Mouse (Mus musculus): ENCODE results near the gene Scn7a.

Scn7a gene

DNA sequence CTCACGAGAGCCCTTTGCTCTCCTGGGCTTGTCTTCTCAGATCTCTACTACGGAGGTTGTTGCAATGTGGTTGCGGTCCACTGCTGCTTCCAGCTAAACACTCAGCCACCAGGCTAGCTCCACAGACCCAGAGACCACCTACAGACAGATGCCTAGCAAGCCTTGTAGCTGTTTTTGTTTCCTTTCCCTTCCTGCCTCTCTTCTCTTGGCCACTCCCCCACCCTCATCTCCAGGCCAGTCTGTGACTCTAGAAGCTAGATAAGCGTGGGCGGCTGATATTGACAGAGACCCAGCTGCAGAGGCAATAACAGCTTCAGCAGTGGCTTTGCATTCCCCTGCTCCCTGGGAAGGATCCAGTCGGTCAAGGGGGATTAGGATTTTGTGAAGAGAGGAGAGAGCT lies at the start of gene Scn7a:
Gene Scn7a (minus strand): TSS at position 150 of the 400 bp plus-strand sequence.
- peak; percentile 34 for DNase-seq

DNA sequence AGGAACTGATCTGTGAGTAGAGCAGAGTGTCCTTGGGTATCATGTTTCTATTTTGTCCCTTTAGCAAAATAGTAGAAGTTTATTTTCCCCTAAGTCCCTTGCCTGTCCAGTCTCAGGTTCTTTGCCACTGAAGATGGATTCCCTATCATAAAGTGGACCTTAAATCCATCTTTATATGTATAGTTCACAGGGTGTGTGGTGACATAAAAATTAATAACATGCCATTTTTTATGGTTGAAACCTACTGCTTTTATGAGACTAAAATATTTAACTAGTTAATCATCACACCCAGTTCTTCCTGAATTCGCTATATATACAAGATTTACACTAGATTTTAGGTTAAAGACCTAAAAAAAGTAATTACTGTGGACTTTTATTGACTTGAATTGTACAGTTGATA lies 43.0 kb upstream of the Scn7a start:
- no peak for DNase-seq

DNA sequence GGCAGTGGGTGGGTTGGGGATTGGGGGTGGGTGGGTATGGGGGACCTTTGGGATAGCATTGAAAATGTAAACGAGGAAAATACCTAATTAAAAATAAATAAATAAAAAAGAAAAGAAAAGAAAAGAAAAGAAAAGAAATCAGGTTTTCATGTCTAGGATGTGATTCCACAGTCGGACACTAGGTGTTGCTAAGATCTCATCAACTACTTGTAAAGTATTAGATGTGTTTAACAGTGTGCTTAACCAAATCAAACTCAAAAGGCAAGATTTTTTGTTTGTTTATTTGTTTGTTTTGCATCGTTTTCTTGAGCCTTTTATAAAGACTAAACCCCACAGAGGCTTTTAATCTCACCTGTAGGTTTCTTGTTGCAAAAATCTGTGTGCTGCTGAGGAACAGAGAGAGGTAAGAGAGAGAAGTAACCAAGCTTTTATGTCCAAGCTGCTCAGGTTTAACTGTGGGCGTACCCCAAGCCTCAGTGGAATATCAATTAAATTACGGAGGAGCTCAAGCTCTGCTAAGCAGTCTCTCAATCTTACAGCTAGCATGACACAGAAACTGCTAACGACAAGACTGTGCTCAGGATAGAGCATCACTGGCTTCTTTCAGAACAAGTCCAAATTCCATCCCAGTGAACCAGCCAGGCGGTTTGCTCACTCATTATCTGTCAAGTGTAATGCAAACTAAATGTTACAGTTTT lies 35.3 kb upstream of the Scn7a start:
- DNase-seq = peak; percentile 17

DNA sequence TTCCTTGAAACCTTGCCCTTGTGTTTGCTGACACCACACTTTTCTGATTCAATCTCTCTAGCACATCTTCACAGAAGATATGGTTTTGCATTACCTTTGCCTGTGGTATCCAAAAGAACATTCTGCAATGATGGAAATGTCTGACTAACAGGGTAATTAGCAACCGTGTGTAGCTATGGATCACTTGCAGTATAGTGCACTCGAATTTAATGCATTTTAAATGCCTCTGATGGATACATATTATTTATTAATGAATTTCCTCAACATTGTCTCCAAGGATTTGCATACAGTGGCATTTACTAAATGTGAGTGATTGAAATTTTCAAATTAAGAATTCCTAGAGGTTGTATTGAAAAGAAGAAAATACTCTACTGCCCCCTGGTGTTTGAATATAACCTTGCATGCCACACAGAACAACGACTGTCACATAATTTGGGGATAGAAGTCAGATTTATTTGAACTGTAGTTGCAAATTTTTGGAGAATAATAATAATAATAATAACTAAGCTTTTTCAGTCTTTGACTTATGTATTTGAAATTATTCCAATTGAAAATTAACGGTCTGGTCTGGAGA lies 15.0 kb upstream of the Scn7a start:
- DNase-seq = peak; percentile 14

DNA sequence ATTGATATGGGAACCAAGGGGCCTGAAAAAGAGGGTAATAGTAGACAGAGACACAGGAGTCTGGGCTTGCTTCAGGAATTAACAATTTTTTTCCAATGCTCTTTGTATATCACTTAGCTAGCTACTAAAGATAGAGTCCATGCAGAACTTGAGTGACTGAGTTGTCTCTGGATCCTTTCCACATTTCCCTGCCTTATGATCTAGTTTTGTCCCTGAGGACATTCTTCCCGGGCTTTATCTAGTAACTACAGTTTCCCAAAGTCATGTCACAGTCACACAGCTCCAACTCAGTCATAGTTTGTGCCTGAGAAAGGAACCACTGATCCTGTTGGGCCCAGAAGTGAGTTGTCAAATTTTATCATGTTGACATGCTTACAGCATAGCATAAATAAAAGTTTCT lies 12.8 kb upstream of the Scn7a start:
- DNase-seq = no peak

DNA sequence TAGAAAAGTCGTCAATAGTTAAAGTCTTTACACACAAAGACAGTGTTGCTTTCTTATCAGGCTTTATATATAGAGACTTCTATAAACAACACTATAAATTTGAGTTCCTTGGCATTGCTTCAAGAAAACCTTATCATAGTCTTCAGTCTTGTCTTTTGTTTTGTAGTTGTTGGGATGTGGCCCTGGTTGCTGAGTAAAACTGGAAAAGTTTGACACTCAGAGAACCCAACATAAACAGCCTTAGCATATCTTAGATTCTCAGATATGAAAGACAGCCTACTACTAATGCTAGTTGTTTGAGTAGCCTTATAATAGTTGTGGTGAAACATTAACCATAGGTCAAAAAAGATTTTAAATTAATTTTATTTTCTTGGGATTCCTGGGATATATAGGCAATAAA lies 6.9 kb upstream of the Scn7a start:
- no peak for DNase-seq

DNA sequence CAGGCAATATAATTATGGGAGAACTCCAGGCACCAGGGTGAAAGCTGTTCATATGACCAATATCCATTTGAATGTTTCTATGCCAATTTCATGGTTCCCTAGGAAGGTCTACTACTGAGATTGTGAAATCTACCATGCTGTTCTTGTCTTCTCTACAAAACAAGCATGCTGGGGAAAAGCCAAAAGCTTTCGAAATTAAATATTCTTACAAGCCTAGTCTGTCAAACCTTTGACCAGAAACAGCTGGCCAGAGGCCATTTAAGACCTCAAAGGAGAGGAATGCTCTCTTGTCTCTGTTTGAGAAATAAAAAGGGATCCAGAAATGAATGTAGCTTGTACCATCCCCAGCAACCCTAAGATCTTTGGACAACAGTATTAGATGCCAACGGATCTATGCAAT lies 3.8 kb downstream of the Scn7a start:
- DNase-seq = peak; percentile 49

DNA sequence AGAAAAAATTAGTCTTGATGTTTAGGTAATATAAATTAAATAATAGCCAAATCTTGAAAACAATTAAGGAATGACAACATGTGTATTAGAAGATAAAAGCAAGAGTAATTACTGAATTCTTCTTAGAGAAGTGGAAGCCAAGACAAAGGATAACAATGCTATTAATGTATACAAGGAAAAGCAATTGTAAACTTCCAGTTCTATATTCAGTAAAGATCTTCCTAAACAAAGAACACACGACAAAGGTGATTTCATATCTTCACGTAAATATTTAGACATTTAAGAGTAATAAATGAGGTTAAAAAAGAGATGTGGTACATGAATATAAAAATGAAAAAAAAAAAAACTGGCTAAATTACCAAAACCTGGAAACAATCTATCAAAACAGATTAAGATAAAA lies 16.7 kb downstream of the Scn7a start:
- DNase-seq = no peak

DNA sequence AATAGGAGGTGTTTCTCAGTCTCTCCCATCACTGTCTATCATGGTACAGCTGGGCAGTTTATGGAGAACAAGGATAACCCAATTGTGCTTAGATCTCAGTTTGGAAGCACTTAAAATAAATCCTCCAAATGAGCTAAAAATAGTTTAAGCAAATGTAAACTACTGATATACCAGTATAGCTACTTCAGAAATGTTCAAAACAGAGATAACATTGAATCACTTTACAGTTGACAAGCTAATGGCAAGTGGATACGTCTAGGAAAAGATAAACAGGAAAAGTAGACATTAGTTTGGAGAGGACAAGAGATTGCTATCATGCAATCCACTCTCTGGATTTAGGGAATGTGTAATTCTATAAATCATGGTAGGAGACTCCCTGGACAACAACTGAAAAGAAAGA lies 19.5 kb downstream of the Scn7a start:
- no peak for DNase-seq

DNA sequence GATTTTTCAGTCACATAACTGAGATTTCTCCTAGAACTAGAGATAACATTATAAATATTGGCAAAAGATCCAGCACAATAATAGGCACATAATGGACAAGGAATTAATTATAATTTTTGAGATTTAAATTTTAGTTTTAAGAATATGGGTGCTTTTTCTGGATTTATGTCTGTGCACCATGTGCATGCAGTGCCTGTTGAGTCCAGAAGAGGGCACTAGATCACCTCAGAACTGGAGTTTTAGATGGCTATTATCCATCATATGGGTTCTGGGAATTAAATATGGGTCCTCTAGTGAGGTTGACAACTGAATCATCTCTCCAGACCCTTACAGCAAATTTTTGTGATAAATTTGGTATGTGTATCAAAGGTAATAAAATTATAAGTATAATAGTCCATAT lies 21.8 kb downstream of the Scn7a start:
- peak; percentile 9 for DNase-seq

DNA sequence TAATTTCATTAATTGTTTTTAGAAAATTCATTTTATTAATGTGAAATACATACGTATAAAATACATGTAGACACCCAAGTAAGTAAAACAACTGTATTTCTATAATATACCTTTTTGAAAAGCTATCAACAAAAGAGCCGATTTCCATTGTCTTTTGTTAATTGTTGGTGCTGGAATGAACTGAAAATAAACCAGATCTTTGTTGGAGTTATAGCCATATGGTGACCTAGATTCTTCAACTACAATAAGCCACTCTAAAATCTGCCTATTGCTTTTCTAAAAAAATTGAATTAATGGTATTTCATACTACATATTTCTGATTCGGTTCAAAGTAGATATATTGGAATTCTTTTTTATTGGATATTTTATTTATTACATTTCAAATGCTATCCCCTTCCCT lies 56.7 kb downstream of the Scn7a start:
- no peak for DNase-seq

DNA sequence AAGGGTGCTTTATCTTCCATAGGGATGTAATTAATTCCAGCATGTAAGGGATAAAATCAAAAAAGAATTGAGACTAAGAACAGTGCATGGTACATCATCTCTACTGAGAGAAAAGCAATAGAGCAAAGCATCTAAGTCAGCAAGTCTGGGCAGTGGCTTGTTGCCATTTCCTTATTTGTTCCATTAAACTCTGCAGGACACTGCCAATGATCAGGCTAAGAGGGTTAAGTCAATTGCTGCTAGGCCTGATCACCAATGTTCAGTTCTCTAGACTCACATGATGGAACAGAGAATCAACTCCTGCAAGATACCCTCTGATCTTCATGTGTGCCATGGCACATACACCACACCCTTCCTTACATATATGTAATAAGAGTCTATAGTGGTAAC lies 57.1 kb downstream of the Scn7a start:
- DNase-seq = no peak

DNA sequence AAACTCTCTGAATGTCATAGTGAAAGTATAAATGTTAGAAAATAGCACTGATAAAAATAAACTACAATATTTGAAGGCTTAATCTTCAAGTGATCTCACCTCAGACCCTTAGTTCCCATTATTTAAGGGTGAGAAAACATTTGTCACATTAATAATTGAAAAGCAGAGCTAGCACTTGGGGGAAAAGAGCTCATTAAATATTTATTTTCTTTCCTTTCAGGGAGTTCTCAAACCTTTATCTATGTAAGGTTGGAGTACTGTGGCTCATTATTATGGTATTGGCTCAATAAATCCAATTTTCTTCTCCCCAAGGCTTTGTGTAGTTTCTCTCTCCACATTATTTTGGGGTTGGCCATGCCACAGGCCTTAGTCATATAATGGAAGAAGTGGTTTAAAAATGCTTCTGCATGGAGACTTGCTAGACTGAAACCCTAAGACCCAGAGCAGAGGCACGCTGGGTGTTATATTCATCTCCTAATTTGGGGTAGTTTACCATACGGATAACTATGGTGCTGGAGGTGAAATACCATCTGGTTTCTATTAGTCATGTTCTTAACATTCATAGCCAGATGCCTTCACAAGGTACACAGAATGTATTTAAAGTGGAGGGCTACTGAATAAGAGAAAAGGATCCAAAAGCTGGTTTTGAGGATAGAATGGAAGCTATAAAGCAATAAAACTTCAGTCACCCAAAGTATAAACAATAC lies 57.7 kb downstream of the Scn7a start:
- DNase-seq = no peak

DNA sequence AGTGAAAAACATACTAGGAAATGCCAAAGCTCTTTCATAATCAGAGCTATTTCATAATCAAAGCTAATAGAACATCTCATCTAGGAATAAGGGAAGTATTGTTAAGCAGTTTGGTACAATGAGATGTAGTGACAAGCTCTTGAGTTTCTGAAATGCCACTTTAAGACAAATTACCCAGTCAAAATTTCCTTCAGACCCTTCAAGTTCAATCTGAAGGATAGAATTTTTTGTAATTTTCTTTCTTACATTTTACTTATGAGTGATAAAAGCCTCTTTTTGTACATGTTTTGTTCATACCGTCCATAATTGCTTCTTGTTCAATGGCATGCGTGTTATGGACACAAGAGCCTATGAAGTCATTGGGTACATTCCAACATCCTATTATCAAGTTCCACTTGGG lies 72.6 kb downstream of the Scn7a start:
- DNase-seq = no peak

DNA sequence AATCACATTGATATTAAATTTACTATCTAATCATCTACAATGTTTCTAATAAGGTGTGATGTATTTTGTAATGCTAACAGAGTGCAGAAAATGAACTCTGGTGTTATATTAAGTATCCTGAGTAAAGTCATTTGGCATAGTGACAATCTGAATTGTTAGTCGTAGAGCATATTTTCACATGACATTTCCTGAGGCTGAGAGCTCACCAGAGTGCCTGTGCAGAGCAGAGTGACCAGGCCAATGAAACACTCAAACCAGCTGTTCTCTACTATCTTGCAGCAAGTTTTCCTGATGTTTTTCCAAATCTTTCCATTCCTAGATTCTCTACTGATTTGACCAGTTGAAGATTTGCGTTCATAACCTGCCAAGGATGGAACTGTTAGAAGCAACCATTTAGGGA lies 92.4 kb downstream of the Scn7a start:
- no peak for DNase-seq

DNA sequence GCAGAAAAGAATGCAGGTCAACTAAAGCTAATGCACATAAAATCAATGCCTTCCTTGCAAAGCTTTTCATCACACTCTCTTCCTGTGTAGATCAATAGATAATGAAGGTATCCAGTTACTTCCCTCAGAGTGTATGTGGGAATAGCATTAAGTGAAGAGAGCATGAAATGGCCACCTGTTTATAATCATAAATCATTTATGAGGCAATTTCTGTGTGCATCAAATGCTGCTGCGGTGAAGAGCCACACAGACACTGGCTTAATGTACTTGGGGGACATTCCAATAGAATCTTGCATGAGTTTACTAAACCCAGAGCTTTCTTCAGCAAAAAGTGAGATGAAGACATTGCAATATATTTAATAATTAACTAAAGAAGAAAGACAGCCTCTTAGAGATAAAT lies 122.7 kb downstream of the Scn7a start:
- DNase-seq = no peak

DNA sequence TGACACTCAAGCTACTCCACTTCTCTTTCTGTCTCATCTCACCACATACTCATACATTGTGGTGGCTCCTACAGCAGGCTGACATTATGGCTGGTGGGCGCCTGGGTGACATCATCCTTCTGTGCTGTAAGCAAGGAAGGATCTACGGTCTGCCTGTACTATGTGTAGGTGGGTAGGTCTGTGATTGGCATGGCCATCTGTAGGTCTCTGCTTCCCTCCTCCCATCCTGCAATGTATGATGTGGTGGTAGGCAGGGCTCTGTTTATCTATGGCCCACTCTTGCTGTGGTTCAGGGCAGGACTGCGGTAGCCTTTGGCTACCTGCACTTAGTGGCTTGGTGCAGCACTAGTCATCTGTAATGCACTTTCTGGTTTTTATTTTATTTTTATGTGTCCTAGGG lies 128.3 kb downstream of the Scn7a start:
- DNase-seq = no peak

DNA sequence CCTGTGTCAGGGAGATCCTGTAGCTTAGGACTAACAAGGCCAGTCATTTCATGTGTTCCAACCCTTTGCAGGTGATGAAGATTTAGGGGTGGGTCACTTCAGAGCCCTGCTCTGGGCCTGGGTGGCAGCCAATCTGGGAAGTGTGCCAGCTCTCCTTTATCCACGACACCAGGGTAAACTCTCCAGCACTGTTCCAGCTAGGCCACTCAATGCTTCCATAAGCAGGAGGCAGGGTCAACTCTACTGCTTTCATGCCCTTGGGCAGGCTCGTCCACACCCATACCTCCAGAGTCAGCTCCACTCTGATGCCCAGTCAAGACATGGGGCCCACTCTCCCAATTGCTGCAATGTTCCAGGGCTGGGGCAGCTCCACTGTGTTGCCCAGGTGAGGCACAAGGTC lies 129.3 kb downstream of the Scn7a start:
- peak; percentile 4 for DNase-seq

DNA sequence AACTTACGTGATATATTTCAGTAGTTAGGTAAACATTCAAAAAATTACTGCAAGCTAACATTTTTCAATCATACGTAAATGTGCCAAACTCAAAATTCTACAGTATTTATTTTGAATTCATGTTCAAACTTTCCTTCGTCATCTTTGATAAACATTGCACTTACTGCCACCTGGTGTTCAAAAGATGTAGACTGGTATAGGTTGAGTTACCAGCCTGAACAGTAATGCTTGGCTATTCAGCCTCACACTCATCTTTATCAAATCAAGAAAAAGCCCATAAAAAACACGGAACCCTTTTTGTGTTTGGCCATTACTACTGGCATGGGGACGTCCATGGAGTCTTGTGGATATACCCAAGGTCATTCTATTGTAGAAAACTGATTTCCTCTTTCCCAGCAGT lies 140.3 kb downstream of the Scn7a start:
- peak; percentile 22 for DNase-seq

DNA sequence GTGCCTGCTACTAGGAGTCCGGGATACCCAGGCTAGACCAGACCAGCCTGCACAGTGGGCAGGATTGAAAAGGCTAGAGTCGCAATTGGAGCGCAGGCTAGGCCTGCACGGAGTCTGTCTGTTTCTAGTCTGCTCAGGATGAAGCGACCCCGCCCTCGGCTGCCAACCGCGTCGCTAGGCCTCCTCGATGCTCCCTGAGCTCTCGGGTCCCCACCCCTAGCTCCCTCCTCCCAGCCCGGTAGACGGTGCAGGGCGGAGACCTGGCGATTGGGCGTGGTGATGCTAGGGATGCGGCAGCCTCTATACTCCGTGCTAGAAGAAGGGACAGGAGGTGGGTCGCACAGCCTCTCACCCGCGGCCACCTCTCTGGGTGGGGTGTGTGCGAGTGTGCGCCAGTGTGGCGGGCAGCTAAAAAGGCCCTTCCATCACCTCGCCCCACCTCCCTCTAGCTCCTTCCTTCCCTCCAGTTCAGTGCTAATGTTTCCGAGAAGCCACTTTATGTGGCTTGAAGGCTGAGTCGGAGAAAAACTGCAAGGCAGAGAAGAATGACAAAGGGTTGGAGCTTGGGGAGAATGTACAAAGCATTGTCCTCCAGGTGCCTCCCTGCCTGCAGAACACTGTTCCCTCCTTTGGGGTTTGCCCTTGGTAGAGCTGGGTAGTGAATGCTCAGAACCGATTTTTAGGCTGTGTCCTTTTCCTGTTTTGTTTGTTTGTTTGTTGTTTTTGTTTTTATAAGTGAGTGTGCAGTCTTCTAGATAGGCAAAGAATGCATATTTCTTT lies 149.9 kb downstream of the Scn7a start, which contains the start of gene Scn9a:
Gene Scn9a (minus strand): TSS at position 383 of the 780 bp plus-strand sequence.
- DNase-seq = no peak

DNA sequence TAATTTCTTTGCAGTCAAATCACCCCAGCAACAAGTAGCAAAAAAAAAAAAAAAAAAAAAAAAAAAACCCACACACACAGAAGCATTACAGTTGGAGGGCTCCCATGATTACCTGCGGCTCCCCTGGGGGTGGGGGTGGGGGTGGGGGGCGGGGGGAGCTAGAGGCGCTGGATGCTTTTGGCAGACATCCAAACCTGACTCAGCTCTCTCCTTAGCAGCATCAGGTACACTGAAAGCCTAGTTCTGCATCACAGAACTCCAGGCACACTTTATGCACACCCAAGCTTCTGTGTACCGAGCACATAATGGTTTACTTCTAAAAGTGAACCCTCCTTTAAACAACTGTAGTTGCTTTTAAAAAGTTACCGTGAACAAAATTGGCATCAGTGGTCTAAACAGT lies 152.0 kb downstream of the Scn7a start:
- peak; percentile 8 for DNase-seq

Measured in kidney, postnatal 10 days (tissue).